Mouse (Mus musculus) lung, postnatal 10 days (tissue): ENCODE results near the gene Vps33b.
A peak's percentile ranks its signal among the peaks of the same experiment; 100 is the strongest.

Experiments
- DNase-seq: peaks from one replicate; pipeline ENCODE4 v3.0.0; 2021

The Vps33b gene

GRCm38 (mm10) chr7:80273456-80273855 is 4.0 kb downstream of the Vps33b start:
- DNase-seq = no peak

GRCm38 (mm10) chr7:80276374-80276773 is 6.9 kb downstream of the Vps33b start:
- no peak for DNase-seq

- no peak for DNase-seq
Measured at GRCm38 (mm10) chr7:80280032-80280431, 10.6 kb downstream of the Vps33b start.

DNA sequence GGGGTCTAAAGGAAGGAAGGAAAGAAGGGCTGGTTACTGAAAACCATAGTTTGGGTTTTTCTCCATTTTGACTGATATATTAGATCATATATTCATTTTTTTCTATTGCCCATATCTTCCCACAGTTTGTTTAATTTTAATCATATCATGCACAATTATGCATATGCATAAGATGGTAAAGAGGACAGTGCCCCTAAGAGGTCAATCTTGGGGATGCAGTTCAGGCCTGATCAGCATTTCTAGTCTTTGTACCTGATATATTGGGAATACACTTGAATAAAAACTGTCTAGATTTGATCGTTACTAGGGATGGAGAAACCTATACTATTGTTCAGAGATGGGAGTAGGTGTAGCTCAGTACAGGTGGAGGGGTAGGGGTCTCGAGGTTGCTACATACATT is 11.5 kb downstream of the Vps33b start:
- DNase-seq = no peak

GRCm38 (mm10) chr7:80281646-80282045 is 12.2 kb downstream of the Vps33b start:
- no peak for DNase-seq

GRCm38 (mm10) chr7:80283226-80283918 is 13.9 kb downstream of the Vps33b start:
- DNase-seq = no peak

- peak; percentile 39 for DNase-seq
Measured at GRCm38 (mm10) chr7:80284391-80284790, 14.9 kb downstream of the Vps33b start.

DNA sequence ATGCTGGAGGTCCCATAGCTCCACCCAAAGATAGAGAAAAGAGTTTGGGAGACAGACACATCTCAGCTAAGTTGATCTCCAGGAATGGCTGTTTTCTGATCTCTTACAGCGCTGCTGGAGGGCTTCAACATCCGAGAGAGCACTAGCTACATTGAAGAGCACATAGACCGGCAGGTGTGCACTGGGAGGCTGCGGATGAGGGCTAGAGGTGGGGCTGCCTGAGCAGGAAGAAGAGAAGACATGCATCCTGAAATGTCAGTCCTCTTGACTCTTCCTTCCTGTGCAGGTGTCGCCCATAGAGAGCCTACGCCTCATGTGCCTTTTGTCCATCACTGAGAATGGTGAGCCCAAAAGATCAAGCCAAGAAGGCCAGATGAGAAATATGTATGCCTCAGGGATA is 16.3 kb downstream of the Vps33b start:
- no peak for DNase-seq

- no peak for DNase-seq
Measured at GRCm38 (mm10) chr7:80287736-80288135, 18.3 kb downstream of the Vps33b start.

GRCm38 (mm10) chr7:80294062-80294763 is 24.8 kb downstream of the Vps33b start, which contains the start of gene Prc1:
Prc1 (plus strand) TSS chr7:80294450.
- peak; percentile 98 for DNase-seq

- no peak for DNase-seq
Measured at GRCm38 (mm10) chr7:80294764-80295648, 25.6 kb downstream of the Vps33b start.

DNA sequence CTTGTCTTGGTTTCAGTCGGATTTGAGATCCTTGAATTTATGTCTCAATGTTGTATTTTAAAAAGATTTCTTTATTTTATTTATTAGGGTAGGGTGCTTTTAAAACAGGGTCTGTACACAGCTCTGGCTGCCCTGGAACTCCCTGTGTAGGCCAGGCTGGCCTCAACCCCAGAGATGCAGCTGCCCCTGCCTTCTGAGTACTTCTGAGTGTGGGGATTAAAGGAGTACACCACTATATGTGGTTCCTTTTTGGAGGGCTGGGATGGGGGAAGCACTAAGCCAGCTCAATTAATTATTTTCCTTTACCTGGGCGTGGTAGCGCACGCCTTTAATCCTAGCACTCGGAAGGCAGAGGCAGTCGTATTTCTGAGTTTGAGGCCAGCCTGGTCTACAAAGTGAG is 27.0 kb downstream of the Vps33b start:
- DNase-seq = no peak

- DNase-seq = no peak
Measured at GRCm38 (mm10) chr7:80297041-80297440, 27.6 kb downstream of the Vps33b start.

DNA sequence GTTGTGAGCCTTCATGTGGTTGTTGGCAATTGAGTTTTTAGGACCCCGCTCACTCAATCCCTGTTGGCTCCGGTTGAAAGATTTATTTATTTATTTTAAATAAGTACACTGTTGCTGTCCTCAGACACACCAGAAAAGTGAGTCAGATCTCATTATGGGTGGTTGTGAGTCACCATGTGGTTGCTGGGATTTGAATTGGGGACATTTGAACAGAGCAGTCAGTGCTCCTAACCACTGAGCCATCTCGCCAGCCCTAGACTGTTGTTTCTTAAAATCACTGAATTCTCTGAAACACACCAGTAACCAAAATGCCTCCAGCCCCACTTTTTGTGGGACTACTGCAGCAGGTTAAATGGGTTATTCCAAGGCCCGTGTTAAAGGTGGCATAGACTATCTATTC is 29.3 kb downstream of the Vps33b start:
- no peak for DNase-seq

GRCm38 (mm10) chr7:80299568-80299967 is 30.1 kb downstream of the Vps33b start:
- no peak for DNase-seq

GRCm38 (mm10) chr7:80301522-80301921 is 32.1 kb downstream of the Vps33b start:
- no peak for DNase-seq

GRCm38 (mm10) chr7:80307766-80308165 is 38.3 kb downstream of the Vps33b start:
- DNase-seq = no peak

GRCm38 (mm10) chr7:80310771-80311170 is 41.3 kb downstream of the Vps33b start:
- no peak for DNase-seq

- no peak for DNase-seq
Measured at GRCm38 (mm10) chr7:80315733-80316132, 46.3 kb downstream of the Vps33b start.

DNA sequence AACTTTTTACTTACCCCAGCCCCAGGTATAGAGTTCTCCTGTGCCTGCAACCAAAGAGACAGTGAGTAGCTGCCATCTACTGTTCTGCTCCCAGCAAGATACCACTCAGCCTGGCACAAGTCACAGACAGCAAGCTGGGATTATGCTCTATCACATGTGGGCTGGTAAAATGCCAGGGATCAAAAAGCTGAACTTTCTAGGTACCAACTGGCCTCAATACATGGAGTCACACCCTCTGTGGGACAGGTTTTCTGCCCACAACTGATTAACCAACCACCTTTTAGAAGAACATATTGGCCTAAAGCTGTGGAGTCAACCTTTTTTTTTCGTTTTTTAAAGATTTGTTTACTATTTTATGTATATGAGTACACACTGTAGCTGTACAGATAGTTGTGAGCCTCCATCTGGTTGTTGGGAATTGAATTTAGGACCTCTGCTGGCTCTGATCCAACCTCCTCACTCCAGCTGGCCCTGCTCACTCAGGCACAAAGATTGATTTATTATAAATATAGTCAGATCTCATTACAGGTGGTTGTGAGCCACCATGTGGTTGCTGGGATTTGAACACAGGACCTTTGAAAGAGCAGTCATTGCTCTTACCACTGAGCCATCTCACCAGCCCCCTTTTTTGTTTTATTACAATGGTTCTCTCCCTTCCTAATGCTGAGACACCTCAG is 48.1 kb downstream of the Vps33b start:
- DNase-seq = no peak

DNA sequence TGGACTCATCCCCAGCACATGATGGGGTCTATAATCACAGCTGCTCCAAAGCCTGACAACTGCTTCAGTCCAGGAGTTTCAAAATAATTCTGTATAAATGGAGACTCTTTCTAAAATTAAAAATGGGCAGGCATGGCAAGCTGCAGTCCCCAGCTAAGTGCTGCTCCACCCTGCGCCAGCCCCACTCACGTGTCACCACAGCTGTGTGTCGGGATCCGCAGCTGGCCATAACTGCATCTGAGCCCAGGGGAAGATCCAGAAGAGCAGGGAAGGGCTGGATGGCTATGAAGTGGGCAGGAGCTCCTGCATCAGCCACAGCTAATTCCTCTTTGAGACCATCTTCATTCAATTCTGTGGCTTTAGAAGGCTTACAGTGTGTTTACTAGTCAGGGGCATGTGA is 49.2 kb downstream of the Vps33b start:
- no peak for DNase-seq

DNA sequence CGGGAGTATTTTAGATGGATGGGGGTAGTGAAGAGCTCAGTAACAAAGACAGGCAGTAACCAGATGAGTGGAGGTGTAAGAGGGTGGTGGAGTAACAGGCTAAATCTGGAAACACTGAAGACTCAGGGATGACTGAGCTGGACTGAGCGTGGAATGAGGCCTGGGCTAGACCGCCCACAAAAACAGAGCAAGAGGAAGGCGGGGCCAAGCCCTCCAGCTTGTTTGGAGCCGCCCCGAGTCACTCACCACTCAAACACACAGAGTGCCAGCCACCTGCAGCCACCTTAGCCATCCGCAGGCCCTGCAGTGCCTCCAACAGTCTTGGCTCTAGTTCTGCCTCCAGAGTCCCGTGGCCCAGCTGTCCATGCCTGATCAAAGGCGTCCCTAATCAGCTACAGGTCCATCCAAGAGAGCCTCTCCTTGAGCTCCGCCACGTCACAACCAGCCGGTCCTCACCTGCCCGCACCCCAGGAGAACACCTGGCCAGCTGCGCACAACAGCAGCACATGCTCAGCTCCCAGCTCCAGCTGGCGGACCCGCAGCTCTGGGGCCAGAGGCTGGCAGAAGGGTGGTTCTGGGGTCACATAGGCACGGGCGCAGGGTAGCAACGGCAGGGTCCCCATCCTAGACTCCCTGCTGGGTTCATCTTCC is 50.5 kb downstream of the Vps33b start:
- no peak for DNase-seq
